Comparison of ENCODE assay signal across 24 mouse cellular contexts in genomic region chr6:66920786-66921185, GRCm38 (mm10).
"Had no signal": no experiment of that assay in that cellular context is flagged by ENCODE, and none has a peak within 500 bp of the region (broad histone marks: within the 10 kb centered on the region; RNA-seq: fewer than 3 reads in every experiment).

No protein-coding gene starts in this region.

- H3K4me3 ChIP-seq: gastrocnemius, adult 2 months; heart, embryonic 12.5 days; hindbrain, embryonic 13.5 days; hindbrain, embryonic 15.5 days; kidney, embryonic 15.5 days; limb, embryonic 13.5 days; limb, embryonic 15.5 days; liver, embryonic 12.5 days had no signal

- H3K9me3 ChIP-seq: heart, embryonic 12.5 days; hindbrain, embryonic 13.5 days; hindbrain, embryonic 15.5 days; kidney, embryonic 15.5 days; limb, embryonic 13.5 days; limb, embryonic 15.5 days; liver, embryonic 12.5 days had no signal

- H3K27ac ChIP-seq: gastrocnemius, adult 2 months; hindbrain, embryonic 13.5 days; hindbrain, embryonic 15.5 days; hindbrain, postnatal 0 days; kidney, embryonic 15.5 days; kidney, postnatal 0 days; limb, embryonic 13.5 days; limb, embryonic 15.5 days; liver, embryonic 12.5 days; liver, embryonic 14.5 days had no signal

- DNase-seq: gastrocnemius, adult 2 months; gastrocnemius, postnatal 10 days; gastrocnemius, postnatal 25 days; heart, adult 18-20 months; heart, postnatal 14 days; heart, postnatal 36 days; kidney, adult 11 months; kidney, adult 2 months; kidney, adult 9 months; kidney, postnatal 14 days; kidney, postnatal 36 days; layer of hippocampus, adult 9-11 months; layer of hippocampus, postnatal 36 days had no signal

- H3K4me1 ChIP-seq: heart, embryonic 12.5 days; hindbrain, embryonic 13.5 days; hindbrain, embryonic 15.5 days; limb, embryonic 15.5 days; liver, embryonic 12.5 days had no signal

- H3K27me3 ChIP-seq: heart, embryonic 12.5 days; hindbrain, embryonic 13.5 days; hindbrain, embryonic 15.5 days; kidney, embryonic 15.5 days; limb, embryonic 13.5 days; limb, embryonic 15.5 days; liver, embryonic 12.5 days had no signal

- H3K36me3 ChIP-seq: heart, embryonic 12.5 days; hindbrain, embryonic 13.5 days; hindbrain, embryonic 15.5 days; kidney, embryonic 15.5 days; limb, embryonic 15.5 days; liver, embryonic 12.5 days had no signal

- ATAC-seq: hindbrain, postnatal 0 days; intestine, embryonic 16.5 days; liver, embryonic 12.5 days had no signal
